Mouse (Mus musculus): ENCODE measurements at regions not wholly inside any gene's neighbourhood (a gene's known extent, or its start where the extent isn't known, plus 50 kb on each side); places are given as distances from the start of the nearest gene placed in this dataset.

GRCm38 (mm10) chr6:107319565-107319964 is 210.0 kb upstream of the Lrrn1 start:
- no peak for DNase-seq (ENCODE audit: extremely low spot score, low read depth, low spot score)

GRCm38 (mm10) chr6:107350503-107350902 is 179.1 kb upstream of the Lrrn1 start:
- DNase-seq (ENCODE audit: extremely low spot score, low read depth, low spot score): no peak

GRCm38 (mm10) chr6:107375274-107375673 is 154.3 kb upstream of the Lrrn1 start:
- no peak for DNase-seq (ENCODE audit: extremely low spot score, low read depth, low spot score)

DNA sequence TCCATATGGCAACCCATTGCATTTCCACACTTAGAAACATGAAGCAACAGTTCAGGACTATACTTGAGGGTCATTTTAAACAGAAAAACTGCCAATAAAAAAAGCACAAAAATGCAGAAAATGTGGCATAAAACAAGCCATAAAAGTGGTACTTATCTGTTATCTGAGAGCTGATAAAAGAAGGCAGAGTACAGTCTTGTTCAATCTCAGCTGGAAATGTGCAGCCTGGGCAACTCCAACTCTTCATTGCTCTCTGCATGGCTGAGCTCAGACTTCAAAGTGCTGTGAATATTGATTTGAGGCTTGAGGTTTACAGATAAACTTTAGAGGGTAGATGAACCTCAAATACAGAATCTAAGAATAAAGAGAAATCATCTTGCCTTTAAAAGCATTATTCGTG is 151.1 kb upstream of the Lrrn1 start:
- DNase-seq (ENCODE audit: extremely low spot score, low read depth, low spot score): no peak

DNA sequence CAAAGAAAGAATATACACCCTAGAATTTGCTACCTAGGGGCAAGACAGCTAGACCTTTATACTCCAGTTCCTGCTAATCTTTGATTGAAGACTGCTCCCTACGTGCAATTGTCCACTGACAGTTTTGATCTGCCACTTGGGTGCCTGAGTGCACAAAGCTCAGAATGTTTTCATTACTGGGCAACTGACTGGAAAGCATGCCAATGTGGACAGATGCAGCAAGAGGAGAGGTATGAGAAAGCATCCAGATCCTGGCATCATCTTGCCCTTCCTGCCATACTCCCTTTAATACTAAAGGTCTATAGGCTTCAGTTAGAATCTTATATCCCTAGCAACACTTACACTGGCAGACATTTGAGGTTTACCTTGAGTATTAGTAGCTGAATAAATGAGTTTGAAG is 148.9 kb upstream of the Lrrn1 start:
- no peak for DNase-seq (ENCODE audit: extremely low spot score, low read depth, low spot score)

DNA sequence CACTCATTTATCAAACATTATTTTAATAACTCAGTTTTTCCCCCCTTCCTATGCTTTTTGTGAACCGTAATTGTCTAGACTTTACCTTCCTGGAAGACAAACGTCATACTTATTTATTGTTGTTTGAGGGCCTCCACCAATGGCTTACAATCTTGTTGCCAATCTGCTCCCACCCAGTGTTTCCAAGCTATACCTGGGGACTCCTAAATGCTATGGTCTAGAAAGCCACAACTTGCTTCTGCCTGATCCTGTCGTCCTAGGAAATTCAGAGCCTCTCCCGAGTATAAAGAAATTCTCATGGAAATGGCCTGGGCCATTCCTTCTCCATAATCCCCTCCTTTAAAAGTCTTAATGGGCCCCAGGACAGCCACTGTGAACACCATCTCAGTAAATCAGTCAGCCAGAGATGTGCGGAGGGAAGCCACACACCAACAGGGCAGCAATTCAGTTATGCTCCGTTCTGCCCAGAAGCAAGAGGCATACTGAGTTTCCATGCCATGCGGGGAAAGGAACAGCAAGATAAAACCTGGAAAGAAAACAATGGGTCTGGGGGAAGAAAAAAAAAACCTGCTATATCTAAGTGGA is 143.4 kb upstream of the Lrrn1 start:
- no peak for DNase-seq (ENCODE audit: extremely low spot score, low read depth, low spot score)

- DNase-seq (ENCODE audit: extremely low spot score, low read depth, low spot score): no peak
Measured at GRCm38 (mm10) chr6:107389892-107390291, 139.7 kb upstream of the Lrrn1 start.

DNA sequence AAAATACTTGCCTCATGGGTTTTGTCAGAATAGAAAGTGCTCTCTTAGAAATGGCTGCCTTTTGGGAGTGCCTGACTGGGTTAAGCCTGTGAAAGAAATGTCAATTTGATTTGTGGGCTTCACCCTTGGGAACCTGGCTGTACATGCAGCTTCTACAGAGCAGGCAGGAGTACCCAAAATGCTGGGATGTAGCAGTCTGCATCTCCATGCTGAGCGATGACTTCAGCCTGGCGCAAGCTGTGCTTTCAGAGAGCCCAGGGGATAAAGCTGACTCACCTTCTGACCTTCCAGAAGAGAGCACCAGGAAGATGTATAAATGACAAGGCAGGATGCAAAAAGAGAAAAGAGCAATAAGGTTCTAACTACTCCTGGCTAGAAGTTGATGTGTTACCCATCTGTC is 135.0 kb upstream of the Lrrn1 start:
- DNase-seq (ENCODE audit: extremely low spot score, low read depth, low spot score): no peak

DNA sequence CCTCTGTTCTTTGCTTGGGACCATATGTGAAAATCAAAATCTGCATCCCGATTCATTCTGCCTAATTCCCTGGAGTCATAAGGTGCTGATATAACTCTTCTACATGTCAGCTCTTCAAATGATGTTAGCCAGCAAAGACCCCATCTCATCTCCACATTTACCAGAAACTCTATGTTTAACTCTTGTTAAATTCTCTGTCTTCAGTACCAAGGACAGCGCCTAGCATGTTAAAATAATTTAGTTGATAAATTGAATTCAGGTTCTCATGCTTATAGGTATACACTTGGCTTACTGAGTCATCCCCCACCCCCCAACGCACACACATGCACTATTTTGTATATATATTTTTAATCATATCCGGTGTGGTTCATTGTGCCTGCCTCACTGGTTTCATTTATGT is 113.8 kb upstream of the Lrrn1 start:
- DNase-seq (ENCODE audit: extremely low spot score, low read depth, low spot score): peak; percentile 31

GRCm38 (mm10) chr6:107422091-107422490 is 107.5 kb upstream of the Lrrn1 start:
- DNase-seq (ENCODE audit: extremely low spot score, low read depth, low spot score): no peak

DNA sequence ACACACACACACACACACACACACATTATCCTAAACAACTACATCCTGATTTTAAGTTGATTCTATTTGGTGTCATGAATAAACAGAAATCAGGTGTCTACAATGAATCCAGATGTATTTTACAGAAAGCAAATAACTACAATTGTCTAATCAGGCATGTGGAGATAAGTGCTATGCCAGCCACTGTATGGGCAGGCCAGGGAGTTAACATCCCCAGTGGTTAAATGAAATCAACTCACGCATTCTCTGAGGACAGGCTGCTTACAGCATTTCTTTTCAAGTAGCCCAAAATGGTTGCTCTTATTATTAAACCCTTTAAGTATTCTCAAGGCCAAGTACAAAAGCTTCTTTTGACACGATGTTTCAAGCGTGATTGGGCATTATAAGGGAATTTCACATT is 103.0 kb upstream of the Lrrn1 start:
- DNase-seq (ENCODE audit: extremely low spot score, low read depth, low spot score): no peak

GRCm38 (mm10) chr6:107431033-107431432 is 98.5 kb upstream of the Lrrn1 start:
- no peak for DNase-seq (ENCODE audit: extremely low spot score, low read depth, low spot score)

DNA sequence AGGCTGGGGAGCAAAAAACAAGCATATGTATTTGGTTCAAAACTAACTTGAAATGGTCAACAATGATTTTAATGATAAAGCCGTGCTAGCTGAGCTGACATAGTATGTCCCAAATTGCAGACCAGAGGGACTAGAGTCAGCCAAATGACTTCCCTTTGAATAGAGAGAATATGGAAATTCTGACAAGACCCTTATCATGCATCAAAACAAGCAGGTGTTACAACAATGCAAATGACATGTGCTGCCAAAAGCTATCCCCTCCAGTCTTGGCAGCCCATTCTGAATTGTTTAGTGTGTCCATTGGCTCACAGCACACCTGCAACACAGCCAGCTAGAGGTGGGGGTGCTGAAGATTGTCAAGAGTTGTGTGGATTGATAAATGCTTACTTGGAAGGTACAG is 87.5 kb upstream of the Lrrn1 start:
- no peak for DNase-seq (ENCODE audit: extremely low spot score, low read depth, low spot score)

DNA sequence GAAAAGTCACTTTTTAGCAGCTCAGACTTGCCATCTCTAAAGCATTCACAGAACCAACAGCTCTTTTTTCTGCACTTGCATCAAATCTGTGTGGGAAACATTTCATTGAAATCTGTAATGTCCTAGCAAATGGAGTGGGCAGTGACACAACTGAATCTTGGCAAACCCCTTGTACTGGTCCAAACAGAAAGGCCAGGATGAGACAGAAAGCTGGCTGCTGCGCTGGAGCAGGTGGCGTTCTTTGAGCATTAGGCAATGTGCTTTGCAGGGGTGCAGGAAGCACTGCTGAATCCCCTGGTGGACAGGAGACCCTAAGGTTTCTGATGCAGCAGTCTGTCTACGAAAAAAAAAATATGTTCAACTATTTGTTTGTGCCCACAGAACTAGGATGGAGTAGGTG is 85.2 kb upstream of the Lrrn1 start:
- no peak for DNase-seq (ENCODE audit: extremely low spot score, low read depth, low spot score)

DNA sequence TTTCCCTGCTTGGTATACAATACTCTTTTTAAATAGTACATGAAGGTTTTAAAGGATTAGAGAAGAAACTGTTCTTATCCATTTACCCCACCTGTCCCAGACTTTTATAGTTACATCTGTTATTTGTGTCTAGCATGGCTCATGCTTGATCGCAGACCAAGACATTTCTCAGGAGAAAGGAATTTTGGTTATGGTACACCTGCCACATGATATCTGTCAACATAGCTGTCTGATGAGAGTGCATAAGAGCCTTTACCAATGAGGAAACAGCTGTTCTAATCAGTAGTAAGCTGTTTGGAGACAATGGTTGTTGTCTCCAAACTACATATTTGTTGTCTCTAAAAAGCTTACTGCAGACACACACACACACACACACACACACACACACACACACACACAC is 70.3 kb upstream of the Lrrn1 start:
- DNase-seq (ENCODE audit: extremely low spot score, low read depth, low spot score): no peak

GRCm38 (mm10) chr6:107462440-107462839 is 67.1 kb upstream of the Lrrn1 start:
- DNase-seq (ENCODE audit: extremely low spot score, low read depth, low spot score): no peak

DNA sequence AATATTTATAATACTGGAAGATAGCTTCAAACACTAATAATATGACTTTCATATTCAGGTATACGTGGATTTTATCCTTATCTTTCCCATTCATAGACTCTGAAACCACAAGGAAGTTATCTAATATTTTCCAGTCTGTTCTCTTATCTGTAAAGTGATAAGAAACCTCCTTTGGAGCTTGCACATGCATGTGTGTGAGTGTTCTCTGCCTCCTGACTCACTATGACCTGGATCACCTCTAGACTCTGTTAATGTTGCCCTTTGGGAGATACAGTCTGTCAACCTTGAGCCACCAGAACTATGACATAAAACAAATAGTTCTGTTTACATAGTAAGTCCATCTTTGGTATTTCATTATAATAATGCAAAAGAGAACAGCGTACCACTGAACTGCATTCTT is 56.2 kb upstream of the Lrrn1 start:
- no peak for DNase-seq (ENCODE audit: extremely low spot score, low read depth, low spot score)

DNA sequence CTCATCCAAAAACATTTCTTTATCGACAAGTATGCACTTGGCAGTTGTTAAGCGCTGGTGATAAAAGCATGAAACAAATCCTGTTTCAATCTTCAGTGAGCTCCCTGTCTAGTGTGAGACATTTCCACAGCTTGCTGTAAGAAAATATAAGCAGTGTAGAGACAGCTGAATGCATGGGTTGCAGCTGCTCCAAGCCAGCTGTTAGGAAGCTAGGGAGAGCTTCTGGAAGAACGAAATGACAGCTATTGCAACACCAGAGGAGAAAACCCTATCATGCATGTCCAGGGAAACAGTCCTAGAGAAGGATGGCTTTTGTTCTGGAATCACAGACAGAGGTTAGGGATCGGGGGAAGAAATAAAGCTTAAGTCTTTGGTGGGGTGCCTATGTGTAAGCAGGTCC is 55.4 kb upstream of the Lrrn1 start:
- DNase-seq (ENCODE audit: extremely low spot score, low read depth, low spot score): no peak
